31 mouse cellular contexts compared by ENCODE assay signal in genomic region chr2:11573684-11574083, GRCm38 (mm10). TPM values are rescaled to one million over a fixed set of nuclear protein-coding genes. Genes with fewer than 3 reads are reported as not detected.
DNase-seq lines count a peak whose midpoint lies in the region; ATAC-seq and TF ChIP-seq lines count a peak whose summit lies in the region.
"Had no signal": no experiment of that assay in that cellular context is flagged by ENCODE, and none has a peak within 500 bp of the region (broad histone marks: within the 10 kb centered on the region; RNA-seq: fewer than 3 reads in every experiment).

No protein-coding gene starts in this region.

- WGBS in bone marrow, adult 2 months = 50% methylated on average over 1 of the region's 1 CpGs

- no peak overlapping the region for H3K4me3 ChIP-seq in bone marrow, adult 2 months (replicated peaks; ENCODE audit: control insufficient read depth, low read depth, low read length)
- H3K4me3 ChIP-seq: embryonic facial prominence, embryonic 10.5 days; embryonic facial prominence, embryonic 12.5 days; forebrain, embryonic 13.5 days; forebrain, embryonic 15.5 days had no signal

- peak; percentile 31 for DNase-seq in 416B (ENCODE audit: low read depth)
- DNase-seq in left cerebral cortex, adult 11 months (ENCODE audit: low spot score) = no peak
- no peak for DNase-seq in right cerebral cortex, adult 2 months (ENCODE audit: low spot score in 2 of 2)
- DNase-seq: adrenal gland, adult 8-10 months; adrenal gland, postnatal 14 days; adrenal gland, postnatal 36 days; B cell, adult 2 months; cerebellum, adult 11 months; cerebellum, adult 18-20 months; cerebellum, adult 8-10 months; cerebellum, adult 9-11 months; cerebellum, postnatal 14 days; cerebellum, postnatal 36 days; embryo, embryonic 11 days; forebrain, postnatal 0 days had no signal

- peak; percentile 51; the same call in 1 of the 2 replicates for ATAC-seq in megakaryocyte, adult 5-6 weeks (ENCODE audit: poor library complexity, severe bottlenecking)
- ATAC-seq: activated CD4-positive, CD25-positive, alpha-beta regulatory T cell, adult 4 months; CD4-positive, CD25-positive, alpha-beta regulatory T cell, adult 4 months; forebrain, embryonic 13.5 days; forebrain, embryonic 15.5 days; forebrain, postnatal 0 days; Patski had no signal

- H3K4me1 ChIP-seq in bone marrow, adult 2 months (ENCODE audit: control insufficient read depth, insufficient read depth, low read length) = no peaks in the 10 kb centered on the region; the same call in 1 of the 2 replicates
- H3K4me1 ChIP-seq: embryonic facial prominence, embryonic 10.5 days; embryonic facial prominence, embryonic 12.5 days; forebrain, embryonic 13.5 days; forebrain, embryonic 15.5 days had no signal

- peak overlapping the region; percentile 50 for H3K27ac ChIP-seq in bone marrow, adult 2 months (ENCODE audit: control insufficient read depth, insufficient read depth, low read depth, low read length, poor library complexity)
- H3K27ac ChIP-seq: embryonic facial prominence, embryonic 10.5 days; embryonic facial prominence, embryonic 12.5 days; forebrain, embryonic 13.5 days; forebrain, embryonic 15.5 days had no signal

- no peak for TF ChIP-seq POLR2A in bone marrow, adult 2 months (IDR thresholded peaks at IDR 0.05; ENCODE audit: borderline replicate concordance, control insufficient read depth, low read depth, low read length)

- no peak for TF ChIP-seq CTCF in bone marrow, adult 2 months (IDR thresholded peaks at IDR 0.05; ENCODE audit: control insufficient read depth, insufficient read depth, low read length)

RNA-seq across cellular contexts. Expression of gene Pfkfb3, which starts 19.8 kb away (rescaled TPM):
- polyA plus RNA-seq in bone marrow, adult 2 months (2011; ENCODE audit: insufficient read depth, insufficient read length, low replicate concordance, missing spikeins) = 9.1 and 24.3 TPM in 2 replicates
- 24.5 and 31.3 TPM in 2 replicates for total RNA-seq in megakaryocyte, adult 5-6 weeks (2015)
- total RNA-seq in megakaryocyte, adult 5-6 weeks (2017) = 22.1 and 23.0 TPM in 2 replicates
- polyA plus RNA-seq: G1E had no signal

RNA-seq across cellular contexts. Expression of gene Rbm17, which starts 30.3 kb away (rescaled TPM):
- polyA plus RNA-seq in bone marrow, adult 2 months (2011; ENCODE audit: insufficient read depth, insufficient read length, low replicate concordance, missing spikeins) = 167 and 240 TPM in 2 replicates
- total RNA-seq in megakaryocyte, adult 5-6 weeks (2015) = 105 and 115 TPM in 2 replicates
- total RNA-seq in megakaryocyte, adult 5-6 weeks (2017) = 122 and 124 TPM in 2 replicates

RNA-seq across cellular contexts. Expression of gene Gm17490, which starts 52.4 kb away (rescaled TPM):
- polyA plus RNA-seq in bone marrow, adult 2 months (2011; ENCODE audit: insufficient read depth, insufficient read length, low replicate concordance, missing spikeins) = not detected in 2 replicates
- total RNA-seq in megakaryocyte, adult 5-6 weeks (2015) = not detected in 2 replicates
- total RNA-seq in megakaryocyte, adult 5-6 weeks (2017) = not detected in 2 replicates
- total RNA-seq: adrenal gland, adult 18-20 months; adrenal gland, adult 8-10 months; adrenal gland, postnatal 14 days; adrenal gland, postnatal 36 days; CH12.LX; common myeloid progenitor, adult 5-6 weeks; forebrain, postnatal 0 days; G1E had no signal
- polyA plus RNA-seq: activated CD4-positive, CD25-positive, alpha-beta regulatory T cell, adult 4 months; brain, embryonic 14.5 days; CD4-positive, CD25-positive, alpha-beta regulatory T cell, adult 4 months; embryonic facial prominence, embryonic 10.5 days; embryonic facial prominence, embryonic 12.5 days; embryonic facial prominence, embryonic 14.5 days; forebrain, embryonic 11.5 days; forebrain, embryonic 13.5 days; forebrain, embryonic 15.5 days; forebrain, postnatal 0 days; G1E; Patski had no signal
